Mouse (Mus musculus) spleen, adult 2 months (tissue): ENCODE measurements around the gene Trim41.

ENCODE experiments used
- CTCF ChIP-seq: fragments of 200-500 bp; IDR thresholded peaks from 2 replicates; pipeline ENCODE4 v1.5.1; 2011; ENCODE audit warnings: mild to moderate bottlenecking, inconsistent platforms; ENCODE audit not compliant: insufficient read depth, insufficient read length, insufficient replicate concordance; ENCODE audit errors: extremely low read depth
- POLR2A ChIP-seq: fragments of 200-500 bp; IDR thresholded peaks from 2 replicates; pipeline ENCODE4 v1.6.1; 2011; ENCODE audit warnings: low read depth, low read length, inconsistent platforms

GRCm38 (mm10) chr11:48866481-48866880 is 49.3 kb upstream of the Trim41 start:
- TF ChIP-seq CTCF (no peak), POLR2A (no peak)
